Mouse (Mus musculus) left cerebral cortex, adult 11 months (tissue): ENCODE results near the gene Tlr4.

Experiments used
- DNase-seq: peaks from one replicate; pipeline ENCODE4 v3.0.0; 2022; ENCODE audit warnings: low spot score

The Tlr4 gene

DNA sequence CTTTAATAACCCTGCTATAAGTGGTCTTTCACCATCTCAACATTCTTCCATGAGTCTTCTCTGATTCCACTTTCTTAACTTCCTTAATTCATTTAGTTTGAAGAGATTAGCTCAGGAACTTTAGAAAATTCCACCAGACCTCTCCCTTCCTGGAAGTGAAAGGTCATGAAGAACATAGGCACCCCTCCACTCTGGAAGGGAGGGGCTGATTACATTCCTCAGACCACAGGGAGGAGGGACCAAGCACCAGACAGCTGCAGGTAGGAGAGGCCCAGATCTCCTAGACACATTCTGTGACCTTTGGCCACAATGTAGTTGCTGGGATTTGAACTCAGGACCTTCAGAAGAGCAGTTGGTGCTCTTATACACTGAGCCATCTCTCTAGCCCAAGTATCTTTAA, 72.7 kb downstream of the Tlr4 start:
- DNase-seq, result no peak

DNA sequence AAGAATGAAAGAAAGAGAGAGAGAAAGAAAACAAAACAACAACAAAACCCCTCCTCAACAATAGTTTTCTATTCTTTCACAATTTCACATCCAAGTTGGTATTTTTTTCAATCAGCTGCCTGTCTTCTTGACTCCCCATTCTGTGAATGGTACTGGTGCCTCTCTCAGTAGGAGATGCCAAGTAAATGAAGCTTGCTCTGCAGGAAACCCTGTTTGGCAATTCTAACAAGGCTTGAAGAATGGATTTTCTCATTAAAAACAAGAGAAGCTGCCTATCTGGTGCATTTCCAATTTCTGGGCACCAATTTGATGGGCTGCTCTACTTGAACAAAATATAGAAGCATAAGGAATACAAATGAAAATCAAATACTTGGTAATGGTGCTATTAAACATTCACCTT, 74.1 kb downstream of the Tlr4 start:
- DNase-seq, result no peak

GRCm38 (mm10) chr4:66908376-66908775, 81.0 kb downstream of the Tlr4 start:
- no peak for DNase-seq

GRCm38 (mm10) chr4:66919630-66920372, 92.4 kb downstream of the Tlr4 start:
- no peak for DNase-seq

- DNase-seq, result peak; percentile 53
Observed at GRCm38 (mm10) chr4:66923616-66924276, 96.4 kb downstream of the Tlr4 start.

GRCm38 (mm10) chr4:66926066-66926465, 98.7 kb downstream of the Tlr4 start:
- no peak for DNase-seq

- no peak for DNase-seq
Observed at GRCm38 (mm10) chr4:66927537-66928088, 100.2 kb downstream of the Tlr4 start.

- DNase-seq, result no peak
Observed at GRCm38 (mm10) chr4:66938489-66939061, 111.2 kb downstream of the Tlr4 start.

DNA sequence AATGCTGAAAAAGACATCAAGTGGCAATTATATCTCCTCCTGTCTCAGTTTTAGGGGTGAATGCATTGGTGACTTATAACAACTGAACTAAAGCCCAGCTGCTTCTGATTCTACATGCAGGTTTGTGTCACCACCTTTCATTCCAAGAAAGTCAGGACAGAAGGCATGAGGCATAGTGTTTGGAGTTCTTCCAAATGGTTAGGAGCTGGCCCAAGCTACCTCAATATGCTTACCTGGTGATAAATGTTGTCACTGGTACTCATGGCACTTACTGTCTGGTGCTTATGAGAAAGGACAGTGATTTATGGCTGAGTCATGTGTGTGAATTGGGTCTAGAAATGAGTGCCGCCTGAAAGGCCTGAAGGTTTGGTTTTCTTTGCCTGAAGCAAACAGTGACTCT, 114.5 kb downstream of the Tlr4 start:
- DNase-seq, result no peak

- no peak for DNase-seq
Observed at GRCm38 (mm10) chr4:66943699-66944098, 116.3 kb downstream of the Tlr4 start.

DNA sequence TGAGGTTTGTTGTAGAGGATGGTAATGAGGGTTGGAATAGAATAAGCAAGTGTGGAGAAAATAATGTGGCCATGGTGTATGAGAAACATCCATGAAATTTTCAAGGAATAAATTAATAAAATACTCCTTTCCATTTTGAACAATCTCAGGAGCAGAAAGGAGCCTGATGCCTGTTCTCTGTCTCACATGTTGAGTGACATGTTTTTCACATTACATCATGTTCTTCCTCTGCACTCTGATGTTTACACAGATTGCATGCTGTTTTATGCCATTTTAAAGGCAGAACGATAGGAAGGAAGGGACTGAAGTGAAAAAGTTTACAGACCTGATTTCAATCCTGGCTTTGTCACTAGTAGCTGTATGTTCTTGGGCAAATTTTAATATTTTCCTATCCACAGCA, 120.3 kb downstream of the Tlr4 start:
- no peak for DNase-seq

DNA sequence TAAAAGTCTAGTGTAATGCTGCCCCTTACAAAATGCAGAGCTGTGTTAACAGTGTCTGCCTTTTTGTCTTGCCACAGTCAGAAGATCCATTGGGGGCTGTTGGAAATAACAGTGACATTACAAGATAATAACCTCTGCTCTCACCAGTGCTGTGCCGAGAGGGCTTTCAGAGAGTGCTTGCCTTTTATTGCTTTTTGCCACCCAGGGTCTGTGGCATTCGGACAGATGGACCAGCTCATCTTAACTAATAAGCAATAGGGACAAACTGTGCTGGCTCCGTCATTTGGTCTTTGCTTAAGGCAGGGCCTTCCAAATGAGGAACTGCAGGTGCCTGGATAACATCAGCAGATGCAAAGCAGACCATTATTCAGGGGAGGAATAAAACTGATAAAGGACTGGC, 147.5 kb downstream of the Tlr4 start:
- DNase-seq, result no peak
